Mouse (Mus musculus): ENCODE results near the gene Olfr592. TPM values are rescaled to one million over a fixed set of nuclear protein-coding genes. Genes with fewer than 3 reads are reported as not detected.
"Not testable (repeated sequence)": the region's sequence is repeated elsewhere in the genome, so short reads cannot be mapped to it uniquely, and the experiment has no call there.

Gene Olfr592
- not detected in 2 replicates for polyA plus RNA-seq (2016; fragmentation: Nextera tagmentation; extraction: Ambion mirVana)

DNA sequence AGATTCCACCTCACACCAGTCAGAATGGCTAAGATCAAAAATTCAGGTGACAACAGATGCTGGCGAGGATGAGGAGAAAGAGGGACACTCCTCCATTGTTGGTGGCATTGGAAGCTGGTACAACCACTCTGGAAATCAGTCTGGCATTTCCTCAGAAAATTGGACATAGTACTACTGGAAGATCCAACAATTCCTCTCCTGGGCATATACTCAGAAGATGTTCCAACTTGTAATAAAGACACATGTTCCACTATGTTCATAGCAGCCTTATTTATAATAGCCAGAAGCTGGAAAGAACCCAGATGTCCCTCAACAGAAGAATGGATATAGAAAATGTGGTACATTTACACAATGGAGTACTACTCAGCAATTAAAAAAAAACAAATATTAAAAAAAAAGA is at the start of gene Olfr592:
TSS of gene Olfr592 (plus strand) at position 301 of the 400 bp plus-strand sequence.
- peaks cover 15% of the 10 kb centered on the region; the same call in 1 of the 2 replicates for H3K9me3 ChIP-seq
- 70% methylated on average over 1 of the region's 1 CpGs for WGBS
- H3K27ac ChIP-seq; H3K4me1 ChIP-seq; H3K27me3 ChIP-seq (ENCODE audit: poor library complexity, severe bottlenecking); H3K36me3 ChIP-seq (replicated peaks); H3K4me3 ChIP-seq; DNase-seq (ENCODE audit: extremely low spot score, low spot score): not testable (repeated sequence)

DNA sequence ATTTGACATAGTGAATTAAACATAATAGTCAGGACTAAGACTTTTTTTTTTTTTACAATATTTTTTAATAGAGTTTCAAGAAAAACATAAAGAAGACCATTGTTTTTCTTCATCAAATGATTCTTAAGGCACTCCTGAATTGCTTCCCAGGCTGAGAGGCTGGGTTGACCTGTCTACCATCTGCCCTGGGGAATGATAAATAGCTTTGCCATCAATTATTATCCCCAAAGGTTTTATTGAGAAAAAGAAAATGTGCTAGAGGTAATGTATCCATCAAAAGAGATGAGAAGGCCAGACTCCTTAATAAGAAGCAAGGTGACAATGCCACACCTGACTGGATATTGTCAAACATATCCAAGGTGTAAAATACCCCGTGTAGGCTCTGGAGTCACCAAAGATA is 44.0 kb upstream of the Olfr592 start, which contains the start of gene Olfr588-ps1:
TSS of gene Olfr588-ps1 (plus strand) at position 301 of the 400 bp plus-strand sequence.
- 92% methylated on average over 1 of the region's 1 CpGs for WGBS
- H3K27me3 ChIP-seq (ENCODE audit: poor library complexity, severe bottlenecking): no peaks in the 10 kb centered on the region
- DNase-seq (ENCODE audit: extremely low spot score, low spot score): no peak
- no peaks in the 10 kb centered on the region for H3K9me3 ChIP-seq
- H3K27ac ChIP-seq: no peak within 1 kb of the TSS
- H3K4me1 ChIP-seq: no peaks in the 10 kb centered on the region
- no peak within 1 kb of the TSS for H3K4me3 ChIP-seq
- no peaks in the 10 kb centered on the region for H3K36me3 ChIP-seq (replicated peaks)

DNA sequence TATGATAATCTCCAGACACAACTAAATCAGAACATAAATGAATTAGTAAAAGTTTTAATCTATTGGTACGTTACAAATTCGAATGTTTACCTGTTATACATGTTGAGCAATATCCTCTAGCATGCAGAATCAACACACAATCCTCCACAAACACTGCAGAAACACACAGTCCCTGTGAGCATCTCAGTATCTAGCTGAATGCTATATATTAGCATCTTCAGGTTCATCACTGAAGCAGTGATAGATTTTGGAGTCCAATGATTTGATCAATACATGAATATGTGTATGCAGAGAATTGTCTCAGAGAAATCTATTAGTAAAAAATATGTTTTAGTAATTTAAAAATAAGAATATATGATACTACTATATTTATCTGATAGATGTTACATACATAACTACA is 28.3 kb upstream of the Olfr592 start, which contains the start of gene Olfr589:
TSS of gene Olfr589 (minus strand) at position 101 of the 400 bp plus-strand sequence.
- no peaks in the 10 kb centered on the region for H3K27me3 ChIP-seq (ENCODE audit: poor library complexity, severe bottlenecking)
- H3K4me3 ChIP-seq: no peak within 1 kb of the TSS
- no peaks in the 10 kb centered on the region for H3K9me3 ChIP-seq
- DNase-seq (ENCODE audit: extremely low spot score, low spot score): no peak
- no peaks in the 10 kb centered on the region for H3K36me3 ChIP-seq (replicated peaks)
- WGBS: 79% methylated on average over 2 of the region's 2 CpGs
- H3K4me1 ChIP-seq: no peaks in the 10 kb centered on the region
- no peak within 1 kb of the TSS for H3K27ac ChIP-seq

DNA sequence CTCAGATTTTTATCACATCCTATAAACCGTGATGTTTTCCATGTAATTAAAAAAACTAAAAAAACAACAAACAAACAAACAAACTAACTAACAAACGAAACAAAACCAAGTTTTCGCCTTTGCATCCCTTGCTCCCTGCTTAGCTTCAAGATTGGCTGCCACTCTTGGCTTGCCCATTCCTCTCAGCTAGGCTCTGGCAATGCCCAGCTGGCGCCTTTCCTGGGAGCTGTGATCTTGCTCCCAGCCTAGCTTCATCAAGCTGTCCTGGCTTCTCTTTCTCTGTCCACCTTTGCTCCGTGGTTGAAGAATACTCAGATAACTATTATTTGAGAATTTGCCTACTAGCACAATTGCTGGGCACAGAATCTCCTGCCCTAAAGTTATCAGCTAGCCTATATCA is 14.9 kb upstream of the Olfr592 start:
- Histone ChIP-seq H3K4me3 (no peak overlapping the region), H3K27ac (no peak overlapping the region), H3K36me3 (replicated peaks) (no peaks in the 10 kb centered on the region), H3K9me3 (no peaks in the 10 kb centered on the region), H3K27me3 (ENCODE audit: poor library complexity, severe bottlenecking) (no peaks in the 10 kb centered on the region), H3K4me1 (no peaks in the 10 kb centered on the region)
- WGBS: 91% methylated on average over 5 of the region's 5 CpGs
- DNase-seq (ENCODE audit: extremely low spot score, low spot score): no peak

DNA sequence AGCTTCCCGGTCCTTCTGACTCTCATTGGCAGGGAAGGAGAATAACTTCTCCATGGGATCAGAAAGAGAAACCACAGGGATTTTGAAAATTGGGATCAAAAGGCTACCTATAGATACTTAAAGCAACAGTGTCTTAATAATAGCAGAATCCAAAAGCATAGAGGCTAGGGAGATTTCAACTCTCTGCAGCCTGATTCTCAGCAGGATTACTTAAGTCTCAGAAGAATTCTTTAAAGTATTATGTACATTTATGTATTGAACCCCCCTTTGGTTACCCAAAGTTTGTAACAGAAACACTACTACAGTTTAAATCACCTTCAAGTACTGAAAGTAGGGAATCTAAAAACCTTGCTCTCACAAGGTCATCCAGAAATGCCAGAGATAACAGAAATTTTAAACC is 6.4 kb upstream of the Olfr592 start, which contains the start of gene Olfr591:
TSS of gene Olfr591 (minus strand) at position 101 of the 400 bp plus-strand sequence.
- no peak within 1 kb of the TSS for H3K4me3 ChIP-seq
- no peak within 1 kb of the TSS for H3K27ac ChIP-seq
- peaks cover 12% of the 10 kb centered on the region; the same call in 1 of the 2 replicates for H3K9me3 ChIP-seq
- H3K27me3 ChIP-seq (ENCODE audit: poor library complexity, severe bottlenecking): no peaks in the 10 kb centered on the region
- no peak for DNase-seq (ENCODE audit: extremely low spot score, low spot score)
- no peaks in the 10 kb centered on the region for H3K4me1 ChIP-seq
- WGBS: 72% methylated on average over 1 of the region's 1 CpGs
- H3K36me3 ChIP-seq (replicated peaks): no peaks in the 10 kb centered on the region

DNA sequence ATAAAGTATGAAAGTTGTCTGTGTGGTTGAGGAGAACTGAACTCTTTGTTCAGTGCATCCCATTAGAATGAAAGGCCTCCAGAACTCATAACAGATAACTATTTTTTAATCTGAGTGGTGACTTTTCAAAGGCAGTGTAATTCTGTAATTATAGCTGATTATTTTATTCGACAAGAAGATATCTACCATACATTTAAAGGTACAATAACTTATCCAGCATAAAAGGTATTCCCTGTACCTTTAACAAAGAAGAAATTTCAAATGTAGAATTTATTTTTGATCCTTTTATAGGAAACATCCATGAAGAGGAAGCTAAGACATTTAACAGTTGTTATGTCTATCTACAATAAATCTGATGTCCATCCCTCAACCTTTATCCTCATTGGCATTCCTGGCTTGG is 27.0 kb downstream of the Olfr592 start, which contains the start of gene Olfr593:
TSS of gene Olfr593 (plus strand) at position 301 of the 400 bp plus-strand sequence.
- H3K27ac ChIP-seq: no peak within 1 kb of the TSS
- H3K36me3 ChIP-seq (replicated peaks): no peaks in the 10 kb centered on the region
- H3K27me3 ChIP-seq (ENCODE audit: poor library complexity, severe bottlenecking): no peaks in the 10 kb centered on the region
- H3K4me3 ChIP-seq: no peak within 1 kb of the TSS
- H3K9me3 ChIP-seq: no peaks in the 10 kb centered on the region
- no peak for DNase-seq (ENCODE audit: extremely low spot score, low spot score)
- 84% methylated on average over 1 of the region's 1 CpGs for WGBS
- no peaks in the 10 kb centered on the region for H3K4me1 ChIP-seq

DNA sequence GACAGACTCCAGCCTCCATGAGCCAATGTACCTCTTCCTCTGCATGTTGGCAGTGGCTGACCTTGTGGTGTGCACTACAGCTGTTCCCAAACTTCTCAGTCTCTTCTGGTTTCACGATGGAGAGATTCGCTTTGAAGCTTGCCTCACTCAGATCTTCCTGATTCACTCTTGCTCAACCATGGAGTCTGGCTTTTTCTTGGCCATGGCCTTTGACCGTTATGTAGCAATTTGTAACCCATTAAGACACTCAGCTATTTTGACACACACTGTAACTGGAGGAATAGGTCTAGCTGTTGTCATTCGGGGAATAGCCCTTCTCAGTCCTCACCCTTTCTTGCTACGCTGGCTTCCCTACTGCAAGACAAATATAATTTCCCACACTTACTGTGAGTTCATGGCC is 27.4 kb downstream of the Olfr592 start:
- not testable (repeated sequence) for H3K27me3 ChIP-seq (ENCODE audit: poor library complexity, severe bottlenecking); H3K4me3 ChIP-seq; H3K9me3 ChIP-seq; H3K27ac ChIP-seq; H3K4me1 ChIP-seq; DNase-seq (ENCODE audit: extremely low spot score, low spot score); H3K36me3 ChIP-seq (replicated peaks)
- WGBS: 86% methylated on average over 5 of the region's 5 CpGs

DNA sequence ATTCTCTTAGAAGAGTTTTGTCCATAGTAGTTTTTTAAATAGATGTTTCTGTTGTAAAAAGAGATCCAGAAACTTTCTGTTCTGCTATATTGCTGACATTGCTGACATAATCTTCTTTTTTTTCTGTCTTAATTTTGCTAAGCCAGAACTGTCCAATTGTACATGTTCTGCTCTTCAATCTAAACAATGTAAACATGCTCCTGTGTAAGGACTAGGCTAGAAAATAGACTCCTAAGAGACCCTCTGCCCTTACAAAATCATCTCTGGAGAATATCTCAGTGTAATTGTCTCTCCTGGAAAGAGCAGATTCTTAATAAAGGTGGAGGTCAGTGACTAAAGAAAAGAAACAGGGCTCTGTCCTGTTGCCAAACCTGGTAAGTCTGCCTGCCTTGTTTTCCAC is 32.1 kb downstream of the Olfr592 start, which contains the start of gene Olfr594:
TSS of gene Olfr594 (plus strand) at position 301 of the 400 bp plus-strand sequence.
- H3K27me3 ChIP-seq (ENCODE audit: poor library complexity, severe bottlenecking): no peaks in the 10 kb centered on the region
- no peak within 1 kb of the TSS for H3K4me3 ChIP-seq
- no peaks in the 10 kb centered on the region for H3K9me3 ChIP-seq

More for the DNA sequence above, 32.1 kb downstream of the Olfr592 start, which contains the start of gene Olfr594:
- H3K27ac ChIP-seq: no peak within 1 kb of the TSS
- H3K36me3 ChIP-seq (replicated peaks): no peaks in the 10 kb centered on the region
- DNase-seq (ENCODE audit: extremely low spot score, low spot score): no peak
- no peaks in the 10 kb centered on the region for H3K4me1 ChIP-seq

Other genes with a start within 250 kb of the Olfr592 start
- gene Olfr573-ps1, start 242.2 kb upstream of the Olfr592 start, polyA plus RNA-seq (2016; fragmentation: Nextera tagmentation; extraction: Ambion mirVana): not detected in 2 replicates
- not detected in 2 replicates for gene Olfr574, start 236.3 kb upstream of the Olfr592 start, polyA plus RNA-seq (2016; fragmentation: Nextera tagmentation; extraction: Ambion mirVana)
- not detected in 2 replicates for gene Olfr575, start 226.0 kb upstream of the Olfr592 start, polyA plus RNA-seq (2016; fragmentation: Nextera tagmentation; extraction: Ambion mirVana)
- gene Olfr576, start 222.1 kb upstream of the Olfr592 start, polyA plus RNA-seq (2016; fragmentation: Nextera tagmentation; extraction: Ambion mirVana): not detected in 2 replicates
- not detected in 2 replicates for gene Olfr577, start 208.9 kb upstream of the Olfr592 start, polyA plus RNA-seq (2016; fragmentation: Nextera tagmentation; extraction: Ambion mirVana)
- not detected in 2 replicates for gene Olfr578, start 195.5 kb upstream of the Olfr592 start, polyA plus RNA-seq (2016; fragmentation: Nextera tagmentation; extraction: Ambion mirVana)
- not detected in 2 replicates for gene Olfr582, start 146.8 kb upstream of the Olfr592 start, polyA plus RNA-seq (2016; fragmentation: Nextera tagmentation; extraction: Ambion mirVana)
- gene Olfr583, start 133.5 kb upstream of the Olfr592 start, polyA plus RNA-seq (2016; fragmentation: Nextera tagmentation; extraction: Ambion mirVana): not detected in 2 replicates
- gene Olfr584, start 102.9 kb upstream of the Olfr592 start, polyA plus RNA-seq (2016; fragmentation: Nextera tagmentation; extraction: Ambion mirVana): not detected in 2 replicates
- not detected in 2 replicates for gene Olfr585, start 87.1 kb upstream of the Olfr592 start, polyA plus RNA-seq (2016; fragmentation: Nextera tagmentation; extraction: Ambion mirVana)
- gene Olfr586, start 59.2 kb upstream of the Olfr592 start, polyA plus RNA-seq (2016; fragmentation: Nextera tagmentation; extraction: Ambion mirVana): not detected in 2 replicates
- not detected in 2 replicates for gene Olfr588-ps1, start 43.9 kb upstream of the Olfr592 start, polyA plus RNA-seq (2016; fragmentation: Nextera tagmentation; extraction: Ambion mirVana)
- not detected in 2 replicates for gene Olfr589, start 28.4 kb upstream of the Olfr592 start, polyA plus RNA-seq (2016; fragmentation: Nextera tagmentation; extraction: Ambion mirVana)
- gene Olfr591, start 6.5 kb upstream of the Olfr592 start, polyA plus RNA-seq (2016; fragmentation: Nextera tagmentation; extraction: Ambion mirVana): not detected in 2 replicates
- not detected in 2 replicates for gene Olfr593, start 27.1 kb downstream of the Olfr592 start, polyA plus RNA-seq (2016; fragmentation: Nextera tagmentation; extraction: Ambion mirVana)
- gene Olfr594, start 32.2 kb downstream of the Olfr592 start, polyA plus RNA-seq (2016; fragmentation: Nextera tagmentation; extraction: Ambion mirVana): not detected in 2 replicates
- not detected in 2 replicates for gene Usp17ld, start 67.7 kb downstream of the Olfr592 start, polyA plus RNA-seq (2016; fragmentation: Nextera tagmentation; extraction: Ambion mirVana)
- not detected in 2 replicates for gene Olfr596, start 120.8 kb downstream of the Olfr592 start, polyA plus RNA-seq (2016; fragmentation: Nextera tagmentation; extraction: Ambion mirVana)
- not detected in 2 replicates for gene Olfr597, start 131.5 kb downstream of the Olfr592 start, polyA plus RNA-seq (2016; fragmentation: Nextera tagmentation; extraction: Ambion mirVana)
- gene Olfr598, start 138.8 kb downstream of the Olfr592 start, polyA plus RNA-seq (2016; fragmentation: Nextera tagmentation; extraction: Ambion mirVana): not detected in 2 replicates
- gene Olfr599, start 151.1 kb downstream of the Olfr592 start, polyA plus RNA-seq (2016; fragmentation: Nextera tagmentation; extraction: Ambion mirVana): not detected in 2 replicates
- gene Olfr600, start 164.9 kb downstream of the Olfr592 start, polyA plus RNA-seq (2016; fragmentation: Nextera tagmentation; extraction: Ambion mirVana): not detected in 2 replicates
- gene Olfr601, start 177.9 kb downstream of the Olfr592 start, polyA plus RNA-seq (2016; fragmentation: Nextera tagmentation; extraction: Ambion mirVana): not detected in 2 replicates
- not detected in 2 replicates for gene Olfr603, start 201.4 kb downstream of the Olfr592 start, polyA plus RNA-seq (2016; fragmentation: Nextera tagmentation; extraction: Ambion mirVana)
- gene Usp17lc, start 230.3 kb downstream of the Olfr592 start, polyA plus RNA-seq (2016; fragmentation: Nextera tagmentation; extraction: Ambion mirVana): not detected in 2 replicates